Mouse (Mus musculus) thymus, adult 2 months (tissue): ENCODE data around the gene Adgrl3. TPM values are rescaled to one million over a fixed set of nuclear protein-coding genes. Genes with fewer than 3 reads are reported as not detected.

Source experiments
- DNase-seq: peaks from one replicate; pipeline ENCODE4 v3.0.0; 2021
- H3K27ac ChIP-seq: fragments of 200-500 bp; 2 replicates; pipeline ENCODE4 v1.5.1; 2012; ENCODE audit warnings: low read length, control low read depth; ENCODE audit not compliant: control insufficient read depth, insufficient read depth
- H3K27me3 ChIP-seq: fragments of 200-500 bp; 2 replicates; pipeline ENCODE4 v1.6.1; 2012; ENCODE audit warnings: mild to moderate bottlenecking, low read length, moderate library complexity, mixed read lengths; ENCODE audit not compliant: control insufficient read depth, insufficient read depth
- H3K36me3 ChIP-seq: fragments of 200-500 bp; 2 replicates; pipeline ENCODE4 v1.6.1; 2012; ENCODE audit warnings: mild to moderate bottlenecking, low read length, moderate library complexity; ENCODE audit not compliant: control insufficient read depth, insufficient read depth
- H3K4me1 ChIP-seq: fragments of 200-500 bp; replicated peaks from 2 replicates; pipeline ENCODE4 v1.6.1; 2012; ENCODE audit warnings: low read length; ENCODE audit not compliant: control insufficient read depth, insufficient read depth
- H3K4me3 ChIP-seq: fragments of 200-500 bp; 2 replicates; pipeline ENCODE4 v1.5.1; 2012; ENCODE audit warnings: mild to moderate bottlenecking, low read length, control low read depth, moderate library complexity; ENCODE audit not compliant: control insufficient read depth, insufficient read depth
- CTCF ChIP-seq: fragments of 200-500 bp; IDR thresholded peaks from 2 replicates; pipeline ENCODE4 v1.5.1; 2012; ENCODE audit warnings: mild to moderate bottlenecking, control low read depth, low read length, moderate library complexity, borderline replicate concordance; ENCODE audit not compliant: control insufficient read depth, poor library complexity, insufficient read depth; ENCODE audit errors: extremely low read depth
- POLR2A ChIP-seq: fragments of 200-500 bp; IDR thresholded peaks from 2 replicates; pipeline ENCODE4 v1.6.1; 2012; ENCODE audit warnings: mild to moderate bottlenecking, low read length, control low read depth, moderate library complexity; ENCODE audit not compliant: control insufficient read depth, poor library complexity, insufficient read depth; ENCODE audit errors: extremely low read depth
- WGBS: fragments of 180-500 bp; shearing (Covaris S2); methylation state at CpG from one replicate; pipeline ENCODE4 v1.1.7; 2018; 5-methylcytosine and 5-hydroxymethylcytosine counted together
- polyA plus RNA-seq: library from polyadenylated mRNA; depleted of rRNA; stranded (reverse); fragments of >200 nt; gene quantifications from 2 replicates; pipeline ENCODE4 v1.2.3, GENCODE M21; 2012; rRNA removed

Adgrl3 gene
- 0.59 and 0.62 TPM in 2 replicates for polyA plus RNA-seq

GRCm38 (mm10) chr5:81019590-81020254 lies at the start of gene Adgrl3:
Gene Adgrl3 (plus strand): TSS chr5:81020138.
- no peak for DNase-seq
- TF ChIP-seq POLR2A, result no peak
- TF ChIP-seq CTCF, result no peak
- H3K27me3 ChIP-seq, result no peaks in the 10 kb centered on the region; the same call in 1 of the 2 replicates
- H3K4me1 ChIP-seq, result no peaks in the 10 kb centered on the region
- H3K4me3 ChIP-seq, result peak within 1 kb of the TSS; percentile 24
- 2% methylated on average over 69 of the region's 70 CpGs for WGBS
- H3K36me3 ChIP-seq, result no peaks in the 10 kb centered on the region
- H3K27ac ChIP-seq, result no peak within 1 kb of the TSS

GRCm38 (mm10) chr5:81019166-81019565 lies 772 bp upstream of the Adgrl3 start:
- Histone ChIP-seq H3K27me3 (no peaks in the 10 kb centered on the region; the same call in 1 of the 2 replicates), H3K4me3 (no peak overlapping the region), H3K27ac (no peak overlapping the region), H3K36me3 (no peaks in the 10 kb centered on the region), H3K4me1 (no peaks in the 10 kb centered on the region)
- WGBS, result 10% methylated on average over 3 of the region's 3 CpGs
- no peak for DNase-seq
- TF ChIP-seq CTCF (no peak), POLR2A (no peak)

GRCm38 (mm10) chr5:81020281-81021005 lies 505 bp downstream of the Adgrl3 start:
- Histone ChIP-seq H3K4me3 (peak overlapping the region; percentile 24), H3K27ac (no peak overlapping the region), H3K4me1 (no peaks in the 10 kb centered on the region), H3K36me3 (no peaks in the 10 kb centered on the region), H3K27me3 (no peaks in the 10 kb centered on the region; the same call in 1 of the 2 replicates)
- 3% methylated on average over 65 of the region's 67 CpGs for WGBS
- DNase-seq, result no peak
- TF ChIP-seq POLR2A (no peak), CTCF (no peak)

GRCm38 (mm10) chr5:81021006-81021320 lies 1.0 kb downstream of the Adgrl3 start:
- no peaks in the 10 kb centered on the region for H3K36me3 ChIP-seq
- WGBS, result 4% methylated on average over 6 of the region's 6 CpGs
- no peak overlapping the region for H3K27ac ChIP-seq
- H3K4me1 ChIP-seq, result no peaks in the 10 kb centered on the region
- no peak for DNase-seq
- H3K4me3 ChIP-seq, result no peak overlapping the region
- no peaks in the 10 kb centered on the region; the same call in 1 of the 2 replicates for H3K27me3 ChIP-seq
- TF ChIP-seq CTCF, result no peak
- TF ChIP-seq POLR2A, result no peak

- DNase-seq, result no peak
- 4% methylated on average over 39 of the region's 39 CpGs for WGBS
- Histone ChIP-seq H3K4me3 (no peak overlapping the region), H3K36me3 (no peaks in the 10 kb centered on the region), H3K27ac (no peak overlapping the region), H3K4me1 (no peaks in the 10 kb centered on the region), H3K27me3 (no peaks in the 10 kb centered on the region; the same call in 1 of the 2 replicates)
- TF ChIP-seq CTCF, result no peak
- no peak for TF ChIP-seq POLR2A
These were observed 1.5 kb downstream of the Adgrl3 start for GRCm38 (mm10) chr5:81021331-81021863.

GRCm38 (mm10) chr5:81021864-81022305 lies 1.9 kb downstream of the Adgrl3 start:
- Histone ChIP-seq H3K27me3 (no peaks in the 10 kb centered on the region; the same call in 1 of the 2 replicates), H3K4me1 (no peaks in the 10 kb centered on the region), H3K27ac (no peak overlapping the region), H3K4me3 (no peak overlapping the region), H3K36me3 (no peaks in the 10 kb centered on the region)
- TF ChIP-seq POLR2A (no peak), CTCF (no peak)
- WGBS, result 8% methylated on average over 21 of the region's 21 CpGs
- DNase-seq, result no peak
